Mouse (Mus musculus): ENCODE results near the gene Arhgap1. TPM values are rescaled to one million over a fixed set of nuclear protein-coding genes. Genes with fewer than 3 reads are reported as not detected.

The Arhgap1 gene
- polyA plus RNA-seq (2012; ENCODE audit: low replicate concordance) = 9.2 and 57.2 TPM in 2 replicates

GRCm38 (mm10) chr2:91649553-91650359, at the start of gene Arhgap1, which contains the start of gene Zfp408:
Gene Arhgap1 (plus strand): TSS chr2:91649860.
Gene Zfp408 (minus strand): TSS chr2:91649791.

GRCm38 (mm10) chr2:91636229-91636628, 13.4 kb upstream of the Arhgap1 start, which contains the start of gene F2:
Gene F2 (minus strand): TSS chr2:91636414.

DNA sequence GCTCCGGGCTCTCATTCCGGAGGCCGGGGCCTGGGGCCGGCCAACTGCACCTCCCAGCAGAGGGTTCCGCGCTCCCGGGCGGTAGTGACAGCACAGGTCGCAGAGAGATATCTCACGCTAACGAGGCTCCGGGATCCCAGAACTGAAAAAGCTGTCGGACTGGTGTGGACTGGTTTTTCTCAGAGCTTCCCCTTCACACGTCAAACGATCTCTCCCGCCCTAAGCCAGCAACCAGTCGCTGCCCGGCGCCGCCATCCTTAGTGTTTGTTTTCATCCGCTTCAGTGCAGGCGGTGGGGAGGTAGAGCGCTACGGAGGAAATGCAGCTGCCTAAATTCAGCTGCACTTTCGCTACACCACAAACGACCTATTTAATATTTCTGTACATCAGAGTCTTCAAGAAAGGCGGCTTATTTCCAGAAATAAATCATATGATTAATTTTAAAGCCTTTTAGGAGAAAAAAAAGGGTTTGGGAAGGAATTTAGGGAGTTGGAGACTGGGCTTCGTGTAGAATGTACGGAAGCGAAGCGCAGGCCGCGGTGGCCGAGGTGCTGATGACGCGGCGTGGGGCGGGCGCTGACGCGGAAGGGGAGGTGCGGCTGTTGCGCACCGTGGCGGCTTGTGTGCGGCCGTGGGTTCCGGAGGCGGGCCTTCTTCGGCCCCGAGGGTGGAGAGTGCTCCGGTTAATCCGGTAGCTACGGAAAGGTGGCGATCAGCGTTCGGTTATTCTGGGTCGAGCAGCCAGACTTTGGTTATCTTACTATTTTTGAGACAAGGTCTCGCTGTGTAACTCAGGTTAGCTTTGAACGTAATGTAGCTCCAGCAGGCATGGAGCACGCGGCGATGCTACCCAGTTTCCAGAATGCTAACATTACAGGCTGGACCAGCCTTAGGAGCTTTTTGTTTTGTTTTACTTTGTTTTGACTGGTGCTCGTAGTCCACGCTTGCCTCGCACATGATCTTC, 60.9 kb downstream of the Arhgap1 start, which contains the start of the genes Atg13 and Harbi1:
TSS of gene Atg13 (minus strand) at position 305 of the 963 bp plus-strand sequence.
TSS of gene Harbi1 (plus strand) at position 581 of the 963 bp plus-strand sequence.

Other genes starting within 250 kb of the Arhgap1 start
- gene 1110051M20Rik, start 205.2 kb upstream of the Arhgap1 start, polyA plus RNA-seq (2012; ENCODE audit: low replicate concordance) = 3.9 and 5.0 TPM in 2 replicates
- gene Lrp4, start 192.3 kb upstream of the Arhgap1 start, polyA plus RNA-seq (2012; ENCODE audit: low replicate concordance) = 0.05 and 0.15 TPM in 2 replicates
- 1.2 and 1.9 TPM in 2 replicates for gene Ckap5, start 123.1 kb upstream of the Arhgap1 start, polyA plus RNA-seq (2012; ENCODE audit: low replicate concordance)
- gene F2, start 13.4 kb upstream of the Arhgap1 start, polyA plus RNA-seq (2012; ENCODE audit: low replicate concordance) = not detected in 2 replicates
- gene Zfp408, start 69 bp upstream of the Arhgap1 start, polyA plus RNA-seq (2012; ENCODE audit: low replicate concordance) = 10.3 and 15.6 TPM in 2 replicates
- gene Atg13, start 60.7 kb downstream of the Arhgap1 start, polyA plus RNA-seq (2012; ENCODE audit: low replicate concordance) = 21.6 and 48.3 TPM in 2 replicates
- gene Harbi1, start 61.0 kb downstream of the Arhgap1 start, polyA plus RNA-seq (2012; ENCODE audit: low replicate concordance) = 0.07 and 0.93 TPM in 2 replicates
- 30.4 and 31.8 TPM in 2 replicates for gene Ambra1, start 80.3 kb downstream of the Arhgap1 start, polyA plus RNA-seq (2012; ENCODE audit: low replicate concordance)

Measured in leukemia stem cell, adult 10-12 weeks (primary cell).